Mouse (Mus musculus) right cerebral cortex, postnatal 36 days (tissue): ENCODE results near the gene Traf7.

Experiments
- DNase-seq, 2 experiments: peaks; one replicate each; pipeline ENCODE4 v3.0.0; 2022; ENCODE audit warnings: low spot score in 2 of 2, mixed read lengths in 1 of 2

Traf7 gene

GRCm38 (mm10) chr17:24506332-24507070, 21.2 kb downstream of the Traf7 start:
- peak; percentile 67 to 77 for DNase-seq

- no peak for DNase-seq
Measured at GRCm38 (mm10) chr17:24505286-24505955, 22.3 kb downstream of the Traf7 start.

GRCm38 (mm10) chr17:24504085-24504484, 23.7 kb downstream of the Traf7 start:
- DNase-seq = no peak

GRCm38 (mm10) chr17:24502208-24502607, 25.5 kb downstream of the Traf7 start:
- no peak for DNase-seq

- DNase-seq = no peak
Measured at GRCm38 (mm10) chr17:24496026-24496425, 31.7 kb downstream of the Traf7 start.

- peak in 1 of 2 experiments; percentile 76 for DNase-seq
Measured at GRCm38 (mm10) chr17:24495443-24495842, 32.3 kb downstream of the Traf7 start.

- DNase-seq = no peak
Measured at GRCm38 (mm10) chr17:24494627-24495335, 33.0 kb downstream of the Traf7 start.

- no peak for DNase-seq
Measured at GRCm38 (mm10) chr17:24490399-24490798, 37.3 kb downstream of the Traf7 start.

GRCm38 (mm10) chr17:24489265-24490030, 38.3 kb downstream of the Traf7 start:
- no peak for DNase-seq

- no peak for DNase-seq
Measured at GRCm38 (mm10) chr17:24488662-24489264, 39.0 kb downstream of the Traf7 start.

- peak in 1 of 2 experiments; percentile 63 for DNase-seq
Measured at GRCm38 (mm10) chr17:24488186-24488661, 39.5 kb downstream of the Traf7 start, which contains the start of gene Caskin1. TSS of gene Caskin1 (plus strand) at chr17:24488601.

GRCm38 (mm10) chr17:24485090-24485860, 42.5 kb downstream of the Traf7 start:
- DNase-seq = no peak

GRCm38 (mm10) chr17:24483495-24483894, 44.2 kb downstream of the Traf7 start:
- no peak for DNase-seq

- no peak for DNase-seq
Measured at GRCm38 (mm10) chr17:24481027-24481815, 46.5 kb downstream of the Traf7 start.

- DNase-seq = no peak
Measured at GRCm38 (mm10) chr17:24480201-24480826, 47.4 kb downstream of the Traf7 start.

GRCm38 (mm10) chr17:24479431-24479830, 48.3 kb downstream of the Traf7 start:
- no peak for DNase-seq

GRCm38 (mm10) chr17:24478663-24479380, 48.9 kb downstream of the Traf7 start, which contains the start of gene Mlst8:
TSS of gene Mlst8 (minus strand) at chr17:24479078.
- peak; percentile 94 to 95 for DNase-seq

- DNase-seq = no peak
Measured at GRCm38 (mm10) chr17:24477985-24478600, 49.6 kb downstream of the Traf7 start.
